Mouse (Mus musculus) ES-Bruce4 (cell line): ENCODE measurements around the gene Dpep3.

Experiments used
- CTCF ChIP-seq: IDR thresholded peaks from one replicate; pipeline ENCODE4 v1.8.1; 2011; ENCODE audit warnings: low read depth, low read length
- POLR2A ChIP-seq: IDR thresholded peaks from one replicate; pipeline ENCODE4 v1.8.1; 2011; ENCODE audit warnings: low read length; ENCODE audit not compliant: insufficient read depth

- TF ChIP-seq CTCF = no peak
- TF ChIP-seq POLR2A = no peak
Measured at GRCm38 (mm10) chr8:105965266-105965904, 13.8 kb downstream of the Dpep3 start.
